ENCODE assay signal across 27 mouse cellular contexts in genomic region chr14:24251326-24251725, GRCm38 (mm10). TPM values are rescaled to one million over a fixed set of nuclear protein-coding genes. Genes with fewer than 3 reads are reported as not detected.
"Had no signal": no experiment of that assay in that cellular context is flagged by ENCODE, and none has a peak within 500 bp of the region (broad histone marks: within the 10 kb centered on the region; RNA-seq: fewer than 3 reads in every experiment).

No protein-coding gene starts in this region.

- ATAC-seq: liver, postnatal 0 days; lung, postnatal 0 days had no signal

- DNase-seq: kidney, postnatal 4 days; left cerebral cortex, postnatal 4 days; liver, postnatal 0 days; lung, embryonic 14.5 days; lung, postnatal 4 days; midbrain, embryonic 14.5 days; thymus, adult 18-20 months; thymus, postnatal 36 days had no signal

RNA-seq across cellular contexts. Expression of gene Dlg5, which starts 5.6 kb away (rescaled TPM):
- total RNA-seq: megakaryocyte progenitor cell, adult 5-6 weeks had no signal

RNA-seq across cellular contexts. Expression of gene E330034G19Rik, which starts 41.7 kb away (rescaled TPM):
- total RNA-seq: layer of hippocampus, adult 18-20 months; layer of hippocampus, postnatal 14 days; left cerebral cortex, adult 8-10 months; left cerebral cortex, postnatal 4 days; megakaryocyte progenitor cell, adult 5-6 weeks; megakaryocyte-erythroid progenitor cell, adult 5-6 weeks; midbrain, postnatal 0 days had no signal
- polyA plus RNA-seq: kidney, embryonic 16.5 days; limb, embryonic 12.5 days; limb, embryonic 15.5 days; liver, embryonic 11.5 days; liver, embryonic 14.5 days; liver, postnatal 0 days; lung, embryonic 14.5 days; lung, postnatal 0 days; midbrain, embryonic 11.5 days; midbrain, embryonic 14.5 days; neural tube, embryonic 11.5 days; neural tube, embryonic 14.5 days; small intestine, adult 2 months; spleen, adult 2 months; stomach, embryonic 16.5 days; urinary bladder, adult 2 months had no signal
